Mouse (Mus musculus) stomach, adult 2 months (tissue): ENCODE measurements around the gene Ehd4. TPM values are rescaled to one million over a fixed set of nuclear protein-coding genes. Genes with fewer than 3 reads are reported as not detected.

Experiments used
- polyA plus RNA-seq: library from polyadenylated mRNA; depleted of rRNA; stranded (reverse); fragments of >200 nt; gene quantifications from 2 replicates; pipeline ENCODE4 v1.2.3, GENCODE M21; 2012; rRNA removed

The Ehd4 gene
- polyA plus RNA-seq, result 14.9 and 19.6 TPM in 2 replicates

DNA sequence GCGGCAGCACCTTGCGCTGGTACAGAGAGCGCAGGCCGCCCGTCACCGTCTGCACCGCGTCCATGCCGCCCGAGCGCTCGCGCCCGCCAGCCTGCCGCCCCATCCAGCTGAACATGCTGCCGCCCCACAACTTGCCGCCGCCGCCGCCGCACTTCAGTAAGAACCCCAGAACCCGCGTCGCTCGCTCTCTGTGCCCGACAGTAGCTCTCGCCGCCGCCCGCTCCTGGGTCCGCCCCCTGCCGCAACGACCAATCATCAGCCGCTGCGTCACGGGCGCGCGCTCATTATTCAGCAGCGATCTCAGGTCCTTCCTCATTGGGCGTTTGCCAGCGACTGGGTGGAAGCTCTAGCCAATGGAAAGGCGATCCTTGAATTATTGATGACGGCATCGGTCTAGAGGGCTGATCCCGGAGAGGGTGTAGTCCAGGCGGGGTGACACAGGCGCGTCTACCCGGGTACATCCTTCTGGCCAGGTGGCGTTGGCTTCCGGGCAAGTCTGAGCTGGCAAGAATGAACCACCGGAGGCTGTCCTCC, at the start of gene Ehd4:
Gene Ehd4, minus strand, starts transcription at position 246 of the 534 bp plus-strand sequence.

Other genes with a start within 250 kb of the Ehd4 start
- 3.8 and 4.6 TPM in 2 replicates for gene Mapkbp1, start 181.9 kb downstream of the Ehd4 start, polyA plus RNA-seq
- gene Jmjd7, start 127.1 kb downstream of the Ehd4 start, polyA plus RNA-seq, result 6.9 and 9.7 TPM in 2 replicates
- 2.3 and 5.4 TPM in 2 replicates for gene Gm28042, start 127.1 kb downstream of the Ehd4 start, polyA plus RNA-seq
- gene Pla2g4b, start 121.2 kb downstream of the Ehd4 start, polyA plus RNA-seq, result 22.4 and 28.4 TPM in 2 replicates
- 7.1 and 7.2 TPM in 2 replicates for gene Pla2g4e, start 90.7 kb upstream of the Ehd4 start, polyA plus RNA-seq
- 1.5 and 2.2 TPM in 2 replicates for gene Pla2g4d, start 134.6 kb upstream of the Ehd4 start, polyA plus RNA-seq
- 13.5 and 14.7 TPM in 2 replicates for gene Pla2g4f, start 159.6 kb upstream of the Ehd4 start, polyA plus RNA-seq
- gene Vps39, start 198.5 kb upstream of the Ehd4 start, polyA plus RNA-seq, result 3.7 and 8.4 TPM in 2 replicates
- 1.6 and 2.9 TPM in 2 replicates for gene Ganc, start 249.3 kb upstream of the Ehd4 start, polyA plus RNA-seq
- gene Tmem87a, start 249.5 kb upstream of the Ehd4 start, polyA plus RNA-seq, result 1.6 and 3.5 TPM in 2 replicates